Mouse (Mus musculus): ENCODE data around the gene Nr1d1. TPM values are rescaled to one million over a fixed set of nuclear protein-coding genes. Genes with fewer than 3 reads are reported as not detected.

Gene Nr1d1
- total and polyA plus RNA-seq, 3 experiments: 35.5 to 208 (median 111) TPM

GRCm38 (mm10) chr11:98747804-98748505, 27.2 kb downstream of the Nr1d1 start:
- 22% methylated on average over 6 of the region's 6 CpGs for WGBS
- TF ChIP-seq CTCF (IDR thresholded peaks at IDR 0.05): no peak
- no peak for TF ChIP-seq POLR2A (IDR thresholded peaks at IDR 0.05; ENCODE audit: insufficient read depth, low read depth, low read length)
- TF ChIP-seq EP300 (IDR thresholded peaks at IDR 0.05; ENCODE audit: insufficient read depth, low read depth, low read length): no peak
- intact Hi-C loops (cut with DNase I): no loop called here
- Histone ChIP-seq H3K79me2 (replicated peaks; ENCODE audit: control insufficient read depth, insufficient read depth, low read length) (peaks cover 6% of the 10 kb centered on the region), H3K4me1 (ENCODE audit: control insufficient read depth, insufficient read depth, low read length) (peaks cover 56% of the 10 kb centered on the region), H3K27ac (peak overlapping the region; percentile 77), H3K4me3 (peak overlapping the region; percentile 18; the same call in 1 of the 2 replicates), H3K9ac (ENCODE audit: low read depth, low read length) (peak overlapping the region; percentile 42), H3K36me3 (ENCODE audit: control insufficient read depth, insufficient read depth, low read length) (peaks cover 5% of the 10 kb centered on the region; the same call in 1 of the 2 replicates), H3K27me3 (ENCODE audit: control insufficient read depth, insufficient read depth, low read length) (no peaks in the 10 kb centered on the region)
- DNase-seq: peak; percentile 38 to 39

- Histone ChIP-seq H3K27ac (peak overlapping the region; percentile 100), H3K4me1 (ENCODE audit: control insufficient read depth, insufficient read depth, low read length) (peaks cover 50% of the 10 kb centered on the region), H3K9ac (ENCODE audit: low read depth, low read length) (peak overlapping the region; percentile 13), H3K27me3 (ENCODE audit: control insufficient read depth, insufficient read depth, low read length) (no peaks in the 10 kb centered on the region), H3K4me3 (0 out of 2 replicates have a peak overlapping the region, but pooled peaks have one; percentile 11), H3K79me2 (replicated peaks; ENCODE audit: control insufficient read depth, insufficient read depth, low read length) (peaks cover 4% of the 10 kb centered on the region), H3K36me3 (ENCODE audit: control insufficient read depth, insufficient read depth, low read length) (peaks cover 5% of the 10 kb centered on the region; the same call in 1 of the 2 replicates)
- DNase-seq: peak; percentile 83 to 87
- peak; percentile 64; the same call in 1 of the 2 replicates for TF ChIP-seq EP300 (IDR thresholded peaks at IDR 0.05; ENCODE audit: insufficient read depth, low read depth, low read length)
- 0 out of 2 replicates have a peak, but pooled peaks have one; percentile 5 for TF ChIP-seq POLR2A (IDR thresholded peaks at IDR 0.05; ENCODE audit: insufficient read depth, low read depth, low read length)
- no peak for TF ChIP-seq CTCF (IDR thresholded peaks at IDR 0.05)
- 2% methylated on average over 19 of the region's 19 CpGs for WGBS
- intact Hi-C loops (cut with DNase I): no loop called here
These were observed 28.1 kb downstream of the Nr1d1 start for GRCm38 (mm10) chr11:98746855-98747693.

- WGBS: 41% methylated on average over 12 of the region's 12 CpGs
- DNase-seq: peak in 1 of 2 experiments; percentile 24
- H3K36me3 ChIP-seq (ENCODE audit: control insufficient read depth, insufficient read depth, low read length): peaks cover 5% of the 10 kb centered on the region; the same call in 1 of the 2 replicates
- H3K27ac ChIP-seq: peak overlapping the region; percentile 100
- H3K79me2 ChIP-seq (replicated peaks; ENCODE audit: control insufficient read depth, insufficient read depth, low read length): peaks cover 7% of the 10 kb centered on the region
- H3K4me3 ChIP-seq: no peak overlapping the region
- H3K4me1 ChIP-seq (ENCODE audit: control insufficient read depth, insufficient read depth, low read length): peaks cover 48% of the 10 kb centered on the region
- intact Hi-C loops (cut with DNase I): no loop called here
- TF ChIP-seq POLR2A (IDR thresholded peaks at IDR 0.05; ENCODE audit: insufficient read depth, low read depth, low read length) (no peak), EP300 (IDR thresholded peaks at IDR 0.05; ENCODE audit: insufficient read depth, low read depth, low read length) (no peak), CTCF (IDR thresholded peaks at IDR 0.05) (no peak)
- H3K27me3 ChIP-seq (ENCODE audit: control insufficient read depth, insufficient read depth, low read length): no peaks in the 10 kb centered on the region
- H3K9ac ChIP-seq (ENCODE audit: low read depth, low read length): peak overlapping the region; percentile 20; the same call in 1 of the 2 replicates
These were observed 28.9 kb downstream of the Nr1d1 start for GRCm38 (mm10) chr11:98745932-98746853.

- intact Hi-C loops (cut with DNase I): no loop called here
- TF ChIP-seq CTCF (IDR thresholded peaks at IDR 0.05) (no peak), POLR2A (IDR thresholded peaks at IDR 0.05; ENCODE audit: insufficient read depth, low read depth, low read length) (no peak), EP300 (IDR thresholded peaks at IDR 0.05; ENCODE audit: insufficient read depth, low read depth, low read length) (no peak)
- peak overlapping the region; percentile 100 for H3K27ac ChIP-seq
- H3K4me3 ChIP-seq: peak overlapping the region; percentile 100
- peaks cover 44% of the 10 kb centered on the region for H3K4me1 ChIP-seq (ENCODE audit: control insufficient read depth, insufficient read depth, low read length)
- H3K9ac ChIP-seq (ENCODE audit: low read depth, low read length): peak overlapping the region; percentile 53
- peaks cover 7% of the 10 kb centered on the region; the same call in 1 of the 2 replicates for H3K79me2 ChIP-seq (replicated peaks; ENCODE audit: control insufficient read depth, insufficient read depth, low read length)
- peaks cover 5% of the 10 kb centered on the region; the same call in 1 of the 2 replicates for H3K36me3 ChIP-seq (ENCODE audit: control insufficient read depth, insufficient read depth, low read length)
- WGBS: 17% methylated on average over 7 of the region's 7 CpGs
- peak; percentile 38 to 45 for DNase-seq
- H3K27me3 ChIP-seq (ENCODE audit: control insufficient read depth, insufficient read depth, low read length): no peaks in the 10 kb centered on the region
These were observed 30.6 kb downstream of the Nr1d1 start for GRCm38 (mm10) chr11:98744456-98745019.

All from heart, adult 2 months (tissue).